Mouse (Mus musculus): Measurements from ENCODE around the gene Ulk4.

Ulk4 gene

GRCm38 (mm10) chr9:121001681-121002540 is 275.1 kb downstream of the Ulk4 start:
- DNase-seq = peak; percentile 27

DNA sequence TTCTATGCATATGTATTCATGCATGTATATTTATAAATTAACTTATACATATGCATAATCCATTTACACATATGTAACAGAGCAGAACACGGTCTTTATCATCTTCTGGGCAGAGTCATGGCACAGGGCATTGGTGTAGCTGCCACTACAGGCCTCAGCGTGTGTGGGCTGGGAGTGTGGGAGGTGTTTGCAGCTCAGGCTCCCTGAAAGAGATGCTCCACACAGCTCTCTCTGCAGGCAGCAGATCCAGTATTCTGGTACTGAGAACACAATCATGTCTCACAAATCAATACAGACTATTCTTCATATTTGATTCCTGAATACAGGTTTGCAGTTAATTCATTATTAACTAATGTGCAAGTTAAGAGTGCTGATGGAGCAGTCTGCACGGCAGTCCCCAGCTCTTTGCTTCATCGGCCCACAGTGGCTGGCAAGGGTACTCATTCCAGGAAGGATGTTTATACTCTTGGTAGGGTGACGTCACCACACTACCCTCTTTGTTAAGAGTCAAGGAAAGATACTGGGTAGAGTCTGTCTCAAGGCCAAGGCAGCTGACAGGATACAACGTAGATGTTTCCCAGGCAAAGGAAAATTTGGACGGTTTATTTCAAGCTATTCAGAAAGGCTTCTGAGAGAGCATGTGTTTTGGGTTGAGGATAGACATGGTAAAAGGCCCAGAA is 276.2 kb downstream of the Ulk4 start:
- peak; percentile 83 for DNase-seq

GRCm38 (mm10) chr9:120998696-120999095 is 278.3 kb downstream of the Ulk4 start:
- no peak for DNase-seq

- DNase-seq = no peak
These were observed 282.5 kb downstream of the Ulk4 start for GRCm38 (mm10) chr9:120994223-120995155.

- DNase-seq = no peak
These were observed 284.0 kb downstream of the Ulk4 start for GRCm38 (mm10) chr9:120993004-120993403.

GRCm38 (mm10) chr9:120991801-120992200 is 285.2 kb downstream of the Ulk4 start:
- DNase-seq = no peak

- DNase-seq = no peak
These were observed 286.9 kb downstream of the Ulk4 start for GRCm38 (mm10) chr9:120989806-120990700.

DNA sequence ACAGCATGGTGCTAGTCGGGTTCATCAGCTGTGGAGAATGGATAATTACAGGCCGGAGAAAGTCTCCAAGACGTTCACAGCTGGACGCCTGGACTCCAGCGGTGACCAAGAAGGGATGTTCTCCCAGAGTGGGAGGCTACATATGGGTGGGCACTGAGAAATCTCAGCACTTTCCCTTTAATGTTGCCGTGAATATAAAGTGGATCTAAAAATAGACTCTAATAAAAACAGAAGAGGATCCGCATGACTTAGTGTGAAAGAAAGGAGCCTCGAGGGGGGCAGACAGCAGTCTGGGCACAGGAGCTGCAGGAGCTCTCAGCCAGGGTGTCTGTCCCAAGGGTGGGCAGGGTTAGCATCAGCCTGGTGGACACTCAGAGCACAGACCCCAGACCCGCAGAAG is 288.9 kb downstream of the Ulk4 start:
- no peak for DNase-seq

- DNase-seq = no peak
These were observed 290.0 kb downstream of the Ulk4 start for GRCm38 (mm10) chr9:120986994-120987393.

DNA sequence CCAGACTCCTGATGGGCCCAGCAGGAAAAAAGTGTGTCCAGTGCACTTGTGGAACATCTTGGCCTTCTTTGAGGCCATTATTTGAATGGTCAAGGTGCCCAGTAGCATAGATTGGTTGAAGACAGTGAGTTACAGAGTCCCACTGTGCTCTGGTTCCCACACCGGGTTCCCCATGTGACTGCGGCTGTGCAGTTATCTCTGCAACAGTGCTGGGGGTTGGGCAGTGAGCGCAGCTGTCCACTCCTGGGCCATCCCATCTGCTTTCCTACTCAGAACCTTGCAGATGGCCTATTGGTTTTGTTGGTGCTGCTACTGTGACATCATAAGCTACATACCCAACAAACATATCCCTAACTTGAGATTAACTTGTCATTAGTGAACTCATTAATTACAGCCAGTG is 290.7 kb downstream of the Ulk4 start:
- DNase-seq = no peak

- DNase-seq = no peak
These were observed 291.5 kb downstream of the Ulk4 start for GRCm38 (mm10) chr9:120985524-120985923.

GRCm38 (mm10) chr9:120985009-120985408 is 292.0 kb downstream of the Ulk4 start:
- DNase-seq = no peak

GRCm38 (mm10) chr9:120984509-120984908 is 292.5 kb downstream of the Ulk4 start:
- DNase-seq = no peak

DNA sequence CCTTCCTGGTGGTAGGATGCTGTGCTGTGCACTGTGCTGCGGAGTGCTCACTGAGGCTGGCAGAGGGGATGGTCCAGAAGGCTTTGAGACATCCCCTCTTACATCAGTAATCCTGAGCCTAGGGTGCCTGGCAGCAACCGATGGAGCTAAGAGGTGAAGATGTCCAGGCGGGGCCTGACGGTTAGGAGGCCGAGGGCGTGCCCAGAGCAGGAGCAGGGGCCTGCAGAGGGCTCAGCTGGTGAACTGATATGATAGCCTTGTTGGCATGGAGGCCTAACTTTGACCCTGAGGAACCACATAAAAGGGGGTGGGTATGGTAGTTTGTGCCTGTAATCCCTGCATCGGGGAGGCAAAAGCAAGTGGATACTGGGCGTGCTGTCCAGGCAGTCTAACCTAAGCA is 293.1 kb downstream of the Ulk4 start:
- no peak for DNase-seq

DNA sequence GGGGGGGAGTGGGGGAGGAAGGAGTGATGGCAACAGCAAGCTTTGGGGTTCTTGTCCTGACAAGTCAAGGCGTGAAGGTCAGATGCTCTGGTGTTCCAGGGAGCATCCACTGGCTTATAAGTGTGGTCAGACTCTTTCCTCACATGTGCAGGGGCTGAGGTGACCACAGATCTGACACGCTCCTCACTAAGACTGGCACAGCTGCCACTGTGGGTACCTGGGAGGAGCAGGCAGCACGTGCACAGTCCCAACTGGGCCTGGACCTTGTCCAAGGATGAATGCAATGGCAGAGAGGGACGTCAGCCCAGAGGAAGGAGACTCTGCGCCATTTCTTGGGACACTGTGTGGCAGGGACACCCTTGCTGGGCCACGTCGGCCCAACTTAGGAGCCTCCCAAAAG is 295.2 kb downstream of the Ulk4 start:
- DNase-seq = no peak

DNA sequence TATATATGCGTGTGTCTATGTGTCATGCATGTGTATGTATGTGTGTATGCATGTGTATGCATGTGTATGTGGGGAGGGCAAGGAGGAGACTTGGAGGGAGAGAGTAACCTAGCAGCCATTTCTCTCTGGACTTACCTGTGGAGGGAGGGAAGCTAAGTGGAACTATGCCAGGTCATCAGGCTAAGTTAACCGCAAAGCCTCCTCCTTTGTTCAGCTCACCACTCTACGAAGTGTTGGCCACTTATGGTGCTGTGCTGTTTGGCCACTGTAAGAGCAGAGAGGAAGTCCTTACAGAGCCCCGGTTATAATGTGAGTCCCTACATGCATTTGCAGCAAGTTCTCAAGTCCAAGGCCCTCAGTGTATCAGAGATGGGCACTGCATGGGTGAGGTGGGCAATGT is 300.1 kb downstream of the Ulk4 start:
- DNase-seq = peak; percentile 42

DNA sequence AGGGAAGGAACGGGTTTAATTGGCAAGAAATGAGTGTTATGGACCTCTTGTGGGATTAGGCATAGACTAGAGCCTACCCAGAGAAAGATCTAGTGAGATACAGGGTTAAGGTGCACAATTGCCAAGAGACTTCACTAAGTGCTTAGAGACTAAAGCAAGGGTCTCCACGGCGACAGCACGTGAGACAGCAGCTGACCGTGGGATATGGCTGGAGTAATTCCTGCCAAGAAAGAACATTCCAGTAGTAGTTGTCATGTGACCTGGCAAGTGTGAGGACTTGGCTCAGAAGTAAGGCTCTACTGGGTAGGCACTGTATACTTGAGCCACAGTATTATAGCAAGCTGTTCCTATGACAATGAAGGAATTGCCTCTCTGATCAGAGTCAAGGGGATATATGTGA is 300.8 kb downstream of the Ulk4 start:
- DNase-seq = peak; percentile 73

DNA sequence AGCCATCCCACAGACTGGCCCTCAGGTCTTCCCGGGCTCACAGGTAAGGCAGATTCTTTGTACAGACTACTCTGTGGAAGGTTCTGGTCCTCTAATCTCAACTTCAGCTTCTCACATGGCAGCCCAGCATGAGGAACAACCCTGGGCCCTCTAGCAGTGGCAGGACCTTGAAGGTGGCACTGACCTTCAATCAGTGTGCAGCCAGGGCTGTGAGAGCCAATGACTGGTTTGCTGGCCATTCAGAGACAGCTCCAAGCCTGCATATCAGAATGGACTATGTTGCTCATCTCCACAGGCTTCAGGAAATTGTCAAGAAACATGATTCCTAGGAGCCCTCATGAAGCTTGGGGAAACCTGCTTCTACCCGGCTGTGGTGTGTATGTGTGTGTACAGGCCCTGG is 302.8 kb downstream of the Ulk4 start:
- DNase-seq = no peak

GRCm38 (mm10) chr9:120973026-120973515 is 303.9 kb downstream of the Ulk4 start:
- no peak for DNase-seq

DNA sequence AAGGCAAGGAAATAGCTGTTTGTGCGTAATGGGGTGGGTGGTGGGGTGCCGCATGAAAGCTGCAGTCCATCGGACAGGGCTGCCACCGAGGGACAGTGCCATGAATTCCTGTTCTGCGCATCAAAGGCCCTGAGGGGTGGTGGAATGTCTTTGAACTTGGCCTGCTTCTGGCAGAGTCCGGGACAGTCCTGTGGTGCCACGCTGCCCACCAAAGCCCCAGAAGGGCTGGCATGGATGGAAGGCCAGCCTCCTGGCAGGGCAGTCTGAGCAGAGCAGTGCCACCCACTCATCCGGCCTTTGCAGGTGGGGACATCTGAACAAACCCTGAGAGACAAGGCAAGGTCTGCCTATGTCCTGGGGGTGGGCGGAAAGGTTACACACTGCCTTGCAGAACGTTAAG is 312.0 kb downstream of the Ulk4 start:
- no peak for DNase-seq

DNA sequence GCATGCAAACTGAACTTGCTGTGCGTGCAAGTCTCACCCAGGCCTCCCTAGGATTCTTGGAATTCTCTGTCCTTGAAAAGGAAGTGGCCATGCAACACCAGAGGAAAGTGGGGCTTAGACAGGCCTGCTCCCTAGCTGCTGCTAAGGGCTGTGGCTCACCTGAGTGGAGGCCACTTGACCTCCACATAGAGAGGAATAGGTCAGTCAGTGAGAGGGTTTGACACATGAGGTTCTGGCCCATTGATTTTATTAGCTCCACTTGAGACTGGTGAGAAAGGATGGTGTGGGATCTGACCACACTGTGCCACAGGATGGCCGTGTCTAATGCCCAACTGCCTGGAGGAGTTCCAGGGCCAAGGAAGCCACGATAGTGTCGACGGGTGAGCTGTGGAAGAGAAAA is 312.8 kb downstream of the Ulk4 start:
- DNase-seq = peak; percentile 49

- DNase-seq = no peak
These were observed 313.3 kb downstream of the Ulk4 start for GRCm38 (mm10) chr9:120963720-120964119.
